Mouse (Mus musculus) MEL (cell line): ENCODE data around the gene Gm15319. TPM values are rescaled to one million over a fixed set of nuclear protein-coding genes. Genes with fewer than 3 reads are reported as not detected.
"Not testable (repeated sequence)": the region's sequence is repeated elsewhere in the genome, so short reads cannot be mapped to it uniquely, and the experiment has no call there.

ENCODE experiments used
- DNase-seq: peaks from one replicate; pipeline ENCODE4 v3.0.0; 2011; ENCODE audit warnings: low read depth, low spot score
- H3K27ac ChIP-seq: 2 replicates; pipeline ENCODE4 v1.5.1; 2012; ENCODE audit warnings: low read depth, mild to moderate bottlenecking, control low read depth, low read length, moderate library complexity; ENCODE audit not compliant: control insufficient read depth
- H3K27me3 ChIP-seq, 2 experiments: fragments of 150-350 bp in 1 of 2; sonication (generic) in 1 of 2; 2 replicates each; pipeline ENCODE4 v1.6.1; 2012; ENCODE audit warnings: low read length in 2 of 2, mild to moderate bottlenecking in 2 of 2, improper control_type of control experiment in 1 of 2, moderate library complexity in 1 of 2; ENCODE audit not compliant: insufficient read depth in 2 of 2, control insufficient read depth in 1 of 2
- H3K36me3 ChIP-seq, 2 experiments: 2 replicates each; pipeline ENCODE4 v1.6.1; 2012 to 2014; ENCODE audit warnings: low read length in 2 of 2, improper control_type of control experiment in 1 of 2, inconsistent platforms in 1 of 2, mild to moderate bottlenecking in 1 of 2; ENCODE audit not compliant: insufficient read depth in 2 of 2, control insufficient read depth in 1 of 2
- H3K4me1 ChIP-seq, 2 experiments: fragments of 150-350 bp in 1 of 2; sonication (generic) in 1 of 2; 2 replicates each; pipeline ENCODE4 v1.6.1; 2012; ENCODE audit warnings: low read length in 2 of 2, improper control_type of control experiment in 1 of 2, mild to moderate bottlenecking in 1 of 2; ENCODE audit not compliant: insufficient read depth in 2 of 2, control insufficient read depth in 1 of 2
- H3K4me3 ChIP-seq, 2 experiments: fragments of 150-350 bp in 1 of 2; sonication (generic) in 1 of 2; 2 replicates each; pipeline ENCODE4 v1.5.1; 2012; ENCODE audit warnings: low read depth in 2 of 2, low read length in 2 of 2, mild to moderate bottlenecking in 2 of 2, moderate library complexity in 2 of 2, control low read depth in 1 of 2, improper control_type of control experiment in 1 of 2; ENCODE audit not compliant: control insufficient read depth in 1 of 2, insufficient read depth in 1 of 2
- H3K79me2 ChIP-seq: 2 replicates; pipeline ENCODE4 v1.6.1; 2012; ENCODE audit warnings: mild to moderate bottlenecking, low read length, moderate library complexity; ENCODE audit not compliant: control insufficient read depth, poor library complexity, insufficient read depth
- H3K9ac ChIP-seq: 2 replicates; pipeline ENCODE4 v1.6.1; 2012; ENCODE audit warnings: low read depth, mild to moderate bottlenecking, control low read depth, low read length, moderate library complexity; ENCODE audit not compliant: control insufficient read depth, poor library complexity, severe bottlenecking
- H3K9me3 ChIP-seq: fragments of 150-350 bp; sonication (generic); replicated peaks from 2 replicates; pipeline ENCODE4 v1.6.1; 2012; ENCODE audit warnings: mild to moderate bottlenecking, low read length, improper control_type of control experiment, moderate library complexity; ENCODE audit not compliant: insufficient read depth
- CTCF ChIP-seq, 3 experiments: IDR thresholded peaks in 2 of 3; conservative IDR thresholded peaks in 1 of 3; 2 replicates each; pipeline ENCODE4 v1.5.1; 2011 to 2012; ENCODE audit warnings: low read length in 3 of 3, low read depth in 2 of 3, mild to moderate bottlenecking in 2 of 3, improper control_type of control experiment in 1 of 3, inconsistent platforms in 1 of 3, mixed read lengths in 1 of 3, moderate library complexity in 1 of 3; ENCODE audit not compliant: control insufficient read depth in 1 of 3, insufficient read depth in 1 of 3, poor library complexity in 1 of 3, severe bottlenecking in 1 of 3
- HCFC1 ChIP-seq: IDR thresholded peaks from 2 replicates; pipeline ENCODE4 v1.6.1; 2012; ENCODE audit warnings: low read depth, mild to moderate bottlenecking, inconsistent platforms, low read length, improper control_type of control experiment, moderate library complexity
- MAX ChIP-seq: IDR thresholded peaks from 2 replicates; pipeline ENCODE4 v1.6.1; 2011; ENCODE audit warnings: low read length, improper control_type of control experiment
- MXI1 ChIP-seq: IDR thresholded peaks from 2 replicates; pipeline ENCODE4 v1.6.1; 2011; ENCODE audit warnings: mild to moderate bottlenecking, low read depth, low read length, improper control_type of control experiment
- MYC ChIP-seq: IDR thresholded peaks from 2 replicates; pipeline ENCODE4 v1.6.1; 2011; ENCODE audit warnings: low read depth, mild to moderate bottlenecking, low read length, improper control_type of control experiment, moderate library complexity
- POLR2A ChIP-seq, 2 experiments: IDR thresholded peaks; 2 replicates each; pipeline ENCODE4 v1.6.1; 2011 to 2012; ENCODE audit warnings: low read length in 2 of 2, mild to moderate bottlenecking in 2 of 2, control low read depth in 1 of 2, improper control_type of control experiment in 1 of 2, low read depth in 1 of 2, moderate library complexity in 1 of 2; ENCODE audit not compliant: control insufficient read depth in 1 of 2, insufficient read depth in 1 of 2, poor library complexity in 1 of 2
- SIN3A ChIP-seq: IDR thresholded peaks from 2 replicates; pipeline ENCODE4 v1.6.1; 2012; ENCODE audit warnings: low read length, improper control_type of control experiment, inconsistent platforms
- SMC3 ChIP-seq: IDR thresholded peaks from 2 replicates; pipeline ENCODE4 v1.6.1; 2011; ENCODE audit warnings: low read depth, low read length, improper control_type of control experiment
- TBP ChIP-seq: IDR thresholded peaks from 2 replicates; pipeline ENCODE4 v1.8.0; 2011; ENCODE audit warnings: low read depth, low read length, improper control_type of control experiment
- UBTF ChIP-seq: IDR thresholded peaks from 2 replicates; pipeline ENCODE4 v1.6.1; 2012; ENCODE audit warnings: low read depth, mild to moderate bottlenecking, inconsistent platforms, low read length, improper control_type of control experiment, moderate library complexity, borderline replicate concordance; ENCODE audit not compliant: insufficient read depth
- polyA plus RNA-seq, 2 experiments: library from polyadenylated mRNA; stranded (reverse) in 1 of 2; unstranded in 1 of 2; fragments of >175 nt in 1 of 2; fragments of >200 nt in 1 of 2; gene quantifications; 2 replicates each; pipeline versions ENCODE4 v1.2.1 to v1.2.4; 2012; ENCODE audit warnings: low replicate concordance in 2 of 2, low read depth in 1 of 2; ENCODE audit not compliant: insufficient read length in 2 of 2, insufficient read depth in 1 of 2, missing spikeins in 1 of 2
- total RNA-seq: library from RNA; depleted of rRNA; stranded (reverse); fragments of 300-350 nt; gene quantifications from 2 replicates; pipeline ENCODE4 v1.2.3, GENCODE M21; 2012

Gene Gm15319
- total and polyA plus RNA-seq, 3 experiments = not detected

DNA sequence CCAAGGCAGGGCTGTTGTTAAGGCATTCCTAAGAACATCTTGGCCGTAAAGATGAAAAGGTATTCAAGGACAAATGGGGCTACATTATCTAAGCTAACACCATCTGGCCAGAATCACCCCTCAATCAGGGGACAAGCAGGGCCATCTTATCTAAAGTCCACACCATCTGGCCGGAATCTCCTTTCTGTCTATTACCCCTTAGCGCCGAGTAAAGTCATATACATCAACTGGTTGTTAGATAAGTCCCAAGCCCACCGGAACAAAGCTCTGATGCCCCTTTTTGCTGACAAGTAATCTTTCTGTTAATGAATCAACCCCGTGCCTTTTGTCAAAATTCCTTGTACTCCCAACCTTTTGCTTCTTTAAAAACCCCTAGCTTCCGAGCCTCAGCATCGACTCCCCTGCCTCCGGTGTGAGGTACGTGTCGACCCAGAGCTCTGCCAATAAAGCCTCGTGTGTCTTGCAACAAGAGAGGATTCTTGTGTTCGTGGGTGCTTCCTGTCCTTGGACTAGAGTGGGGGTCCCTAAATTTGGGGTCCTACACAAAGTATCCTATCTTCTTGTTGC, 65.0 kb downstream of the Gm15319 start:
- H3K36me3 ChIP-seq, H3K9me3 ChIP-seq, H3K27me3 ChIP-seq, H3K4me1 ChIP-seq, H3K9ac ChIP-seq, H3K4me3 ChIP-seq, H3K27ac ChIP-seq, H3K79me2 ChIP-seq: not testable (repeated sequence)
- DNase-seq = peak; percentile 4

DNA sequence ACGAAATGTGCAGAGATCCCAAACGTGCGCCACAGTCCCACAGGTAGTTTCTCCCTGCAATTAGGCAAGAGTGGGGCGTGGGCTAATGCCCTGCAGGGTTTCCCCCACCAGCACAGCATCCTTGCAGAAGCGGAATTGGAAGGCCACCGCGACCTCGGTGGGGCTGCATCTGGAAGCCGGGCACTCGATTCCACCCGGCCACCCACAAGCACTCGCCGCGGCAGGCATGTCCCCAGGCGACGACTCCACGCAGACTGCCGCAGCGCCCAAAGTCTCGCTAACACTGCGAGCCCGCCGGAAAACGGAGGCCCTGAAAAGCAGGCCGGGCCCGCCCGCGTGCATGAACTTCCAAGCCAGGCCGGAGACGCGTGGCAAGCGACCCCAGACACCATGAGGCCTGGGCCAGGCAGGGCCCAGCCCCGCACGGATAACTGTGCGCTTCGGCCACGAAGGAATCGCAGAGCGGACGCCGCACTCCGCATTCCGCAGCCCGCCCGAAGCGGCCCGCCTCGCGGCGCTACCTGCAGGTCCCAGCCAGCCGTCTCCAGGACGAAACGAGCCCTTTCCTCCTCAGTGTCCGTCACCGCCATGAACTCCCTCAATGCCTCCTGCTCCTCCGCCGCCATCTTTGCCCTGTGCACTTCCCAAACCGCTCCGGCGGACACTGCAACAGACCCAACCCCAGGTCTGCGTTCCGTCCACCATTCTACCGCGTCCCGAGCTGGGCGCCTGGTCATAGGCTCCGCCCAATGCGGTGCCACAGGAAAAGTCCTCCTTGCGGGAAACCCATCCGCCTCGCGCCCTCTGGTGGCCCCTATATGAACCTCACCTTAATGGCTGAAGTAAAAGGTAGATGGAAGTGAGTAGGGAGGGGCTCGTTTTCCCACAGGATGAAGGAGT, 66.0 kb downstream of the Gm15319 start:
- not testable (repeated sequence) for H3K9me3 ChIP-seq, H3K36me3 ChIP-seq, H3K27ac ChIP-seq, H3K4me1 ChIP-seq, H3K27me3 ChIP-seq, H3K79me2 ChIP-seq
- 0 out of 2 replicates have a peak, but pooled peaks have one; percentile 53 for TF ChIP-seq MYC
- peak; percentile 42; the same call in 1 of the 2 replicates for TF ChIP-seq MXI1
- peak; percentile 27; the same call in 1 of the 2 replicates for TF ChIP-seq TBP
- peak in 1 of 2 experiments; percentile 40; a peak in 1 of 4 replicates for TF ChIP-seq POLR2A (IDR thresholded peaks at IDR 0.05; ENCODE audit: control insufficient read depth in 1 of 2, insufficient read depth in 1 of 2, low read depth in 1 of 2, low read length in 2 of 2, poor library complexity in 1 of 2)
- peak; percentile 73 for TF ChIP-seq HCFC1
- peak; percentile 34 to 44 (median 41); a peak in 5 of 6 replicates for TF ChIP-seq CTCF (IDR thresholded peaks at IDR 0.05 in 2 of 3, conservative IDR thresholded peaks at IDR 0.05 in 1 of 3; ENCODE audit: control insufficient read depth in 1 of 3, insufficient read depth in 1 of 3, low read depth in 2 of 3, low read length in 3 of 3, poor library complexity in 1 of 3, severe bottlenecking in 1 of 3)
- 0 out of 2 replicates have a peak, but pooled peaks have one; percentile 49 for TF ChIP-seq UBTF
- peak; percentile 20 for TF ChIP-seq SMC3
- 0 out of 2 replicates have a peak, but pooled peaks have one; percentile 36 for TF ChIP-seq MAX
- TF ChIP-seq SIN3A = peak; percentile 67
- Histone ChIP-seq H3K9ac (peak overlapping the region; percentile 55), H3K4me3 (peak overlapping the region; percentile 53 to 65)
- peak; percentile 77 for DNase-seq

DNA sequence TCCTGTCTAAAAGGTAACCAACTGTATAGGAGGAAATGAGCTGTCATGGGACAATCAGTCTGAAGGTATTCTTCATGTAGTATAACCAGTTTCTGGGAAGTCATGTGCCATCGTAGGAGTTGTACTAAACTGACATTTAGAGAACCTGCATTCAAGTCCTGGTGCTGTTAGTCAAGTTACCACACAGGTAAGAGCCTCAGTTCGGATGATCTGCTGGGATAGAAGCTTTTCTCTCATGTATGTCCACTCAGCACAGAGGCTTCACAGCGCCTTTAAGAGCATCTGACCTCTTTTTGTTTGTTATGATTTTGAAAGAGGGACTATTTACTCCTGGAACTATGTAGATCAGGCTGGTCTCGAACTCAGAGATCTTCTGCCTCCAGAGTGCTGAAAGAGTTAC, 67.1 kb downstream of the Gm15319 start:
- not testable (repeated sequence) for H3K79me2 ChIP-seq, H3K27me3 ChIP-seq, H3K4me3 ChIP-seq, DNase-seq, H3K9ac ChIP-seq, H3K9me3 ChIP-seq, H3K4me1 ChIP-seq, H3K36me3 ChIP-seq, H3K27ac ChIP-seq

DNA sequence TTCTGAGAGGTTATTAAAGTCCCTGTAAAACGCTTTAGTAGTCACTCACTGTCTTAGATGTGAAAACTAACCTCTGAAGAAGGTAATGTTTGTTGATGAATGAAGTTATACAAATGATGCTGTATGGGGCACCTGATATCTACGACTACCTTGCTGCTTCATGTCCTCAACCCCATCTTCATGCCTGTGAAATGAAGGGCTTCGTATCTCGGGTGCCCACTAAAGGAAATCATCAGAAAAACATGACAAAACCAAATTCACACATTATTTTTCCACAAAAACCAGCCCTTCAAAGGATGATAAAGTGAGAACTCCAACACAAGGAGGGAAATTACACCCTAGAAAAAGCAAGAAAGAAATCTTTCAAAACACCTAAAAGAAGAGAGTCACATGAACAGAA, 68.2 kb downstream of the Gm15319 start:
- not testable (repeated sequence) for H3K27me3 ChIP-seq, H3K79me2 ChIP-seq, H3K36me3 ChIP-seq, H3K27ac ChIP-seq, H3K4me1 ChIP-seq, H3K4me3 ChIP-seq, H3K9me3 ChIP-seq, H3K9ac ChIP-seq, DNase-seq

DNA sequence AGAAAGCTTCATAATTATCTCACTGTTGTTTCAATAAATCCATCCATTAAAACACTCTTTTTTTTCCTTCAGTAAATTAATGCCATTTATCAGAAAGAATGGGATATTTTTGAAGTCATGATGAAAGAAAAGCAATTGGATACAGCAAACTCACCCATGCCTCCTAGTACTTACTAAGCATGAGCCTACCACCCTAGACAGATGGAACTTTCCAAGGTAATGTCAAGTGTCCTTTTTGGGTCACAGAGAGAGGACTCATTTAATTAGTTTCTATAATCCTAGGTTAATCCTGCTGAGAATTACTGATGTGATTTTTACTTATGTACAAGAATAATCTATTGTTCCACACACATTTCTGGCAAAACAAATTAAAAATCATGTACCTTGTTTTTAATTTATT, 69.0 kb downstream of the Gm15319 start:
- H3K27ac ChIP-seq, H3K9me3 ChIP-seq, H3K36me3 ChIP-seq, H3K4me3 ChIP-seq, H3K9ac ChIP-seq, H3K27me3 ChIP-seq, DNase-seq, H3K4me1 ChIP-seq, H3K79me2 ChIP-seq: not testable (repeated sequence)
